Mouse (Mus musculus) left cerebral cortex, postnatal 14 days (tissue): ENCODE measurements around the gene Cntn4. TPM values are rescaled to one million over a fixed set of nuclear protein-coding genes. Genes with fewer than 3 reads are reported as not detected.

Source experiments
- DNase-seq, 2 experiments: peaks; one replicate each; pipeline ENCODE4 v3.0.0; 2021 to 2022; ENCODE audit warnings: low spot score in 2 of 2, mixed read lengths in 1 of 2
- intact Hi-C: fragments of 180-260 bp; cut with DNase I; formaldehyde crosslinking; loops from one replicate; pipeline ENCODE4 v1.15.1; 2025
- long read RNA-seq, 2 experiments: library from polyadenylated mRNA; stranded (forward); transcript quantifications; one replicate each; pipeline ENCODE4 v2.0.0; 2021
- total RNA-seq, 2 experiments: library from RNA; stranded (reverse); gene quantifications; 2 replicates each; pipeline ENCODE4 v1.2.3; 2021

Gene Cntn4
- total RNA-seq, result 10 to 100 TPM; 41.1 to 51.9 TPM
- long read RNA-seq, experiment 1, partial matches to known transcripts, result 8 of 18 reads
- long read RNA-seq, experiment 1, other reads (novel, unspliced or antisense), result 10 of 18 reads
- long read RNA-seq, experiment 2, full-length matches to known transcripts, result 2 of 12 reads
- long read RNA-seq, experiment 2, partial matches to known transcripts, result 8 of 12 reads
- long read RNA-seq, experiment 2, other reads (novel, unspliced or antisense), result 2 of 12 reads

DNA sequence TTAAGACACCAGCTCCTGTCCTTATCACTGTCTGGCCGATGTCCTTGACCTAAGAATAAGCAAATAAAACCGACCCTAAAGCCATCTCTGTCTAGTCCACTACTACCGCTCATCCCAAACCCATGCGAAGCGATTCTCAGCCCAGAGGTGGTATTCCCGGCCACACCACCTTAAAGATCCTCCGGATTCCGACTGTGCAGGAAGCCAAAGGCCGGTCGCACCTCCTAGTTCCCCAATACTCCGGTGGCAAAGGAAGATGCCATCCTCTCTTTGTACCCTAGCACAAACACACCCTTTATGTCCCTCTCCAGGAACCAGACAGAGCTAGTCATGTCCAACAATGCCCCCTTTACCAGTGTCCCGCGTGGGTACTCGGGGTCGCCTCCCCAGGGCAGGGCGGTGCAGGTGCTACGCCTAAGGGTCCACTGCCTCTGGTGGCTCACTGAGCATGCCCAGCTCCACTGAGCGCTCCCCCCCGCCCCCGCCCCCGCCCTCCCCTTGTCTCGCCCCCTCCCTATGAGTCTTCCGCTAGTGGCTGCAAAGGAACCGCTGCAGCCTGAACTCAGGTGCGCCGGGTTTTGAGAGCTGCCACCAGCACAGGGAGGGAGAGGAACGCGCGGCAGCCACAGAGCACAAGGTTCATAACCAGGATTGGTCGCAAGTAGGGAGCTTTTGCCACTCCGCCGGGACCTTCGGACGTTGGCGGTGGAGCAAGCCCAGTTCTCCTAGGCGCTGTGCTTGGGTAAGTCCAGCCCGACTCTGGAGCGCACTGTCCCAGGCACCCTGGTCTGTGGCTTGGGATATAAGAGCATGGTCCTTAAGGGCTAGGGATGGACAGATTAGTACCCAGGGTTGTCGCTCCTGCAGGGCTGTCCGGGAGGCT lies at the start of gene Cntn4:
Cntn4 (plus strand) TSS at position 512 of the 883 bp plus-strand sequence.
- intact Hi-C loops, result no loop called here
- peak; percentile 68 to 77 for DNase-seq

DNA sequence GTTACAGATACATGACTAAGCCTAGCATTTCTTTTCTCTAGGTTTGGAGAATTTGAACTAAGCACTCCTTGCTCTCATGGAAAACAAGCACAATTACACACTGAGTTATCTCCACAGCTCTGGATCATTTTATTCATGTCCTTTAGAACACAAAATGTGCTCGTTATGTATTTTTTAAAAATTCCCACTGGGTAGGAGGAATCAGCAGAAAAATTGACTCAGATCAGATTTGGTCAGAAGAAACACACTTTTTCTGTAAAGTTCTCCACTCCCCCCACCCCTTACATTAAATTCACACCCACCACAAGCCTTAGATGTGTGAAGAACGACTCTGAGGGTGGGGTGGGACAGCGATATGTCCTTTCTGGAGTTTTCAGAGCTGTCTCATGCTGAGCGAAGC lies 3.2 kb upstream of the Cntn4 start:
- no peak for DNase-seq
- intact Hi-C loops, result no loop called here

DNA sequence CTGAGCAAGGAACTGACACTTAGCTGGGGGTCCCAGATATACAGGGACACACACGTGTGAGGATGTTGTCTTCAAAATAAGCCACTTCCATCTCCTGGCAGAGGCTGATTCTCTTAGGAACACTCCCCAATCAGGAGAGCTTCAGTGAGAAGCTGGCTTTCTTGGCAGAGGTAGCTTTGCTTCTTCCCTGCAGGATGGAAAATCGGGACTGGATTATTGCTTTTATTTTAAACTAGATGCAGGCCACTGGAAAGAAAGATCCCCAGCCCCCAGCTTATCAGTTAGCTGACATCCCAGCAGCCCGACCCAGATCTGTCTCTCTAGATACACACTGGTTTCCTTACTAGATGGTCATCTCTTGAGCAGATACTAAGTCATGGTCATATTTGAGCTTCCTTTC lies 2.4 kb upstream of the Cntn4 start:
- intact Hi-C loops, result no loop called here
- DNase-seq, result peak; percentile 40 to 61

DNA sequence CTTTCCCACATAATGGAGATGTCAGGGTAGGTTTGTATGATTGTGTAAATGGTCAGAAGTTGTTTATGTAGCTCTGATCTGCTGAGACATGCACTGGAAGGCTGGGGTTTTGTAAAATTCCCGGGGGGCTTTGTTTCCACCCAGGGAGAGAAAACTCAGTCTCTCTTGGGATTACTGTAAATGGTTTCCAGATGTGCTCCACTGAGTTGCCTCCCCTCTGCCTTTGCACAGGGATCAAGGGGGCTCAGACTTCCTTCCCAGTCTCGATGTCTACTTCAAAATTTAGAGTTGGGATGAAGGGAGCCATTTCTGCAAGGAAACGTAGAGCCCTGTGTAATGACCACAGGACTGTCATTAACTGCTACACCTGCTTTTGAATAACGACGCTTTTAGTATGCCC lies 823 bp upstream of the Cntn4 start:
- DNase-seq, result no peak
- intact Hi-C loops, result no loop called here

DNA sequence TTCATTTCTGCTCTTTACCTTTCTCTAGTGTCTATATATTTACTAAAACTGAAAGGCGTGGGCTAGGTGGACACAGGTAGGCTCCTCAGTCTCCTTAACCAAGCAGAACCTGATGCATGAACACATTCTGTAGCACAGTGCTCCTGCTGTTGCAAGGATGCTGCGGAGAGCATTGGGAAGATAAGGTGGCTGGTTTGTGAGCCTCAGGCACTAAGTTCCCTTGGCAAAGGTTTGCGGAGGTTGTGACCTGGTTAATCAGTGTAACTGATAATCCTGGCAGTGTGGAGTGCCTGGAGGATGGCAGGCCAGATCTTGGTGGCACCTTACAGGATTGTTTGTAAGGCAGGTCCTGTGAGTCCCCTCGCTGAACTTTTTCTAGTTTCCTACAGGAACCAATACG lies 1.3 kb downstream of the Cntn4 start:
- DNase-seq, result no peak
- intact Hi-C loops, result no loop called here

DNA sequence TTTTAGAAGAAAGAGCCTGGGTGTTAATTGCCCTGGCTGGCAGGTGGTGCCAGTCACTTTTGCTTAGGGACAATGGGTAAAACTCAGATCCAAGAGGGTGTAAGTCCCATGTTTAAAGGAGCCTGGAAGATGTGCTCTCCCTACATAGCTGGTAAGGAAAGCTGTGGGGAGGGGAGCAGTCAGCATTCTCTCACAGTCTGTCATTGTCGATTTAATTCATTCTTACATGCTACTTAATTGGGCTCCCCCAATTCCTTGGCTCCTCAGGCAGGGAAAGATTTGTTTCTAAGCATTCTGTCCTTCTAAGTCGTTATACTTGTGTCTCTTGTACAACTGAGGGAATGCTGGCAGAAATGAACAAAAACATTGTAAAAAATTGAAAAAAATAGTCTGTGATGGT lies 4.0 kb downstream of the Cntn4 start:
- intact Hi-C loops, result loop anchor here (10.0 kb wide), 1 partner anchor 963 kb away; no protein-coding TSS in a partner anchor
- no peak for DNase-seq

DNA sequence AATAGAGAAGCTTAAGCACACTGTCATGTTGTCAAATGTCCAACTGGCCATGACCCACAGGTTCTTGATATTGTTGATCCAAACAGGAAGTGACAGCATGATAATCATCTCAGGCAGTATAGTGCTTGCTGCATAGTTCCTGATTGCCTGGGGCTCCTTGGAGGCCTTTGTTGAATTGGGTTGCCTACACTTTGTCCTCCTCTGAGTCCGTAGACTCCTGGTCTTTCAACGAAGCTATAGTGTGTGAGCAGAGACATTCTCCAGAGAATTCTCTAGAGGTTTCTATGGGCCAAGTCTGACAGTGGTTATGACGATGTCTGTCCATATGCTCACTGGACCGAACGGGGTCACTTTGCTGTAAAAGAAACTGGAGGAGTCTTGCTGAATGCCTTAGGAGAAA lies 5.8 kb downstream of the Cntn4 start:
- intact Hi-C loops, result loop anchor here (10.0 kb wide), 1 partner anchor 962 kb away; no protein-coding TSS in a partner anchor
- DNase-seq, result no peak

DNA sequence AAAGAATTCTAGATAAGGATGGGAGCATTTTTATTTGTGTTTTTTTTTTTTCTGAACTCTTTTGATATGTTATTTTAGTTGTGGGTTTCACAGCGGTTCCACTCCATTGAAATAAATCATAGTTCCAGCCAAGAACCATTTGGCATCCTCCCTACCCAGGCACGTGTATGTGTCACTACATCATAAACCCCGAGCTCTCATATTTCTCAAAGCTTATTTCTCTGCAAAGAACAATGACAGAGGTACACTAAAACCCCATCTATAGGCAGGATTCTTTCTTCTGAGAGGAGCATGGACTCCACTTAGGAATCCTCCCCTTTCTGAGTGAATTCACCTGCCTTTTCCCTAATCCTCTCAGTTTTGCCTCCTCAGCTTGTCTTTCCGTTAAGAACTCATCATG lies 6.7 kb downstream of the Cntn4 start:
- intact Hi-C loops, result loop anchor here (10.0 kb wide), 1 partner anchor 961 kb away; no protein-coding TSS in a partner anchor
- DNase-seq, result no peak

DNA sequence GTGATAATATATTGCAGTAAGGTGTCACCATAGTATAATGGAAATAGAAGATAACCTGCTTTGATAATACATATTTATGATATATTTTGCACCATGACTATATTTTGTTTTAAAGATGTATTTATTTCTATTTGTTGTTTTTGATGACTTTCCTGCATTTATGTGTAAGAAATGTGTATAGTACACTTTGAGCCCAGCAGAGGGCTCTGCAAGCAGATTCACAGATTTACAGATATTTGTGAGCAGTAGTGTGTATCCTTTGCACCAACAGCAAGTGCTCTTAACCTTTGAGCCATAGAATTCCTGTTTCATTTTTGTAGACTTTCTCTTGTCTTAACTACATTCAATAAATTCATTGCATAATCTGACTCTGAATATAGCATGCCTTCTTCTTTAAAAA lies 10.7 kb downstream of the Cntn4 start:
- intact Hi-C loops, result loop anchor here (10.0 kb wide), 1 partner anchor 957 kb away; no protein-coding TSS in a partner anchor
- no peak for DNase-seq

DNA sequence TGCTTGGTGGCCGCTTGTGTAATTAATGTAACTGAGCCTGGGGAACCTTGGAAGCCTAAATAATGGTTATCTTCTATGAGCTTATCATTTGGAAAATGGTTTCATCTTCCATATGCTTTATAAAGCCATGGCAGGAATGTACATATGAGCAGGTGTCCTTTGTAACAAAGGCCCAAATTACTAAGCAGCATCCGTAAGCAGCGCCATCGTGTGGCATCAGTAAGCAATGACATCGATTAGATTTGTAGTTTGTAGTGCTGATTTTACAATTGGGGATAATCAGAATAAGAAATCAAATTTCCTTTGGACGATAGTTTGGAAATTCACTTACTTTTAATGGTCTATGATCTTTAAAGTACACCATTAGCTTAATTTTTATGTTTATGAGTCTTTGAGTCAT lies 64.6 kb downstream of the Cntn4 start:
- DNase-seq, result no peak

DNA sequence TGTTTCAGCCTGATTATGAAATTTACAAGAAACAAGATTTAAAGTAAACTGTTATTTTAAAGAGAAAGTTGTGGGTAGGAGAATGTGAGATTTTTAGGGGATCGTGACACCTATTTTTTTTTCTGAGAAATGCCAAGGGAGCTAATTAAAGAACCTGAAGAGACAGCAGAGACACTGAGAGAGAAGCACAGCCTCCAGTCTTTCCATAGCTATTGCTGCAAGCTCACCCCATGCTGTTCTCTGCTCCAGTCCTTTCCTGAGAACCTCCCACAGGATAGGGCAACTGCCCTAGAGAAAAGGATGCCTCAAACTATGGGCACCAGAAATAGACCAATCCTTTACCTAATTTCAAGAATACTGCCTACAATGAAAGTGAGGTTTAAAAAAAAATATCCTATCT lies 103.2 kb downstream of the Cntn4 start:
- no peak for DNase-seq
- intact Hi-C loops, result no loop called here

More for the DNA sequence above, 64.6 kb downstream of the Cntn4 start:
- intact Hi-C loops, result no loop called here

DNA sequence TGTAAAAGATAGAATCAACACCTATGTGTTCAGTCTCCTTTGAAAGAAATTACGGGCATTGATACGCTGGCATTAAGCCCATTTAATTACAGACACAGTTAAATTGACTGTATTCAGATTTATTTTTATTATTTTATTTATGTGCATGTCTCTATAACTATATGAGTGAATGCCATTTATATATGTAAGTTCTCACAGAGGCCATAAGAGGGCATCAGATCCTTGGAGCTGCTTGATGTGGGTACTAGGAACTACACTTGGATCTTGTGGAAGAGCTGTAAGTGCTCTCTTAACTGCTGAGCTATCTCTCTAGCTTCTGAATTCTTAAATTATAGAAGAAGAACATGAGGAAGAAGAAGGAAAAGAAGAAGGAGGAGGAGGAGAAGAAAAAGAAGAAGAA lies 111.0 kb downstream of the Cntn4 start:
- intact Hi-C loops, result no loop called here

DNA sequence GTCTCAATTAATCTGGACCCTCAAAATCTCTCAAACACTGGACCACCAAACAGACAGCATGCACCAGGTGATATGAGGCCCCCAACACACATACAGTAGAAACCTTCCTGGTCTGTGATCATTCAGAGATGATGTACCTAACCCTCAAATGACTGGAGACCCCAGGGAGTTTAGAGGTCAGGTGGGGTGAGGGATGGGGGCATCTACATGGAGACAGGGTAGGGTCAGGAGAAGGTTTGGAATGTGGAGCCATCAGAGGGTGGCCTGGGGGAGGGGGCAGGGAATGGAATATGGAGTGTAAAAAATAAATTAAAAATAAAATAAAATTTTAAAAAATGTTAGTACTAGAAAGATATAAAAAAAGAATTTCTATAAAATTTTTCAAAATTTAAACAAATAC lies 157.6 kb downstream of the Cntn4 start:
- intact Hi-C loops, result no loop called here
- no peak for DNase-seq

More for the DNA sequence above, 111.0 kb downstream of the Cntn4 start:
- DNase-seq, result peak in 1 of 2 experiments; percentile 5

DNA sequence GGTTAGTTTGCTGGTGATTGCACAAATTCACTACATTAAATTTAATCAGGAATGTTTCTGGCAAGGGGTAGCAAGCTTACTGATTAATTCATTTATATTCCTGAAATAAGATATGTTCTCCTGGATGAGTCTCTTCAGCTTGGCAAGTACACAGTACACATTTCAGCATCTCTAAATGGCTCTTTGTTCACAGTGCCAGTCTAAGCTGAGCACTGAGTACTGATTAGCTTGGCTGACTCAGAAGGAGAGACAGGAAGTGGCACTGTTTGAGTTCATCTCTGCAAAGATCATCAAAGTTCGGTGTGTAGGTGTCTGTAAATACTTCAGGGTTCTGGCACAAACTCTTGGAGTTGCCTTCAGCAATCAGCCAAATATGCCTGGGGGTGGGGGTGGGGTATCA lies 169.8 kb downstream of the Cntn4 start:
- peak; percentile 11 to 17 for DNase-seq
- intact Hi-C loops, result no loop called here

DNA sequence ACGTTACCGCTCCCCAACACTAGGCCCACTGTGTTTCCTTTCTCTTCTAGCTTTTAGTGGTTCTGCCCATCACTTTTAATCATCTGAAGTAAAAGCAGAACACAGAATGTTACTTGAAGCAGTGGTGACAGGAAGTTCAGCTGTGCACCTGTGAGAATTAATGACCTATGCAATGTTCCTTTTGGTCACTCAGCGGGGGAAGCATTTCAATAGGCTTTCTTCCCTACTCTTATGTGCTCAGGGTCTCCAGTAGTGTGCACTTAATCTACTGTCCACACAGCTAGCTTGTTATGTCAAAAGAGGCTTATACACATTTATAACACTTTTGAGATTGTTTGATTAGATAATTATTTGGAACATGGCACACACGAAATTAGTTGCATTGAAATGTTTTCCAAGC lies 215.4 kb downstream of the Cntn4 start:
- DNase-seq, result no peak
- intact Hi-C loops, result no loop called here

DNA sequence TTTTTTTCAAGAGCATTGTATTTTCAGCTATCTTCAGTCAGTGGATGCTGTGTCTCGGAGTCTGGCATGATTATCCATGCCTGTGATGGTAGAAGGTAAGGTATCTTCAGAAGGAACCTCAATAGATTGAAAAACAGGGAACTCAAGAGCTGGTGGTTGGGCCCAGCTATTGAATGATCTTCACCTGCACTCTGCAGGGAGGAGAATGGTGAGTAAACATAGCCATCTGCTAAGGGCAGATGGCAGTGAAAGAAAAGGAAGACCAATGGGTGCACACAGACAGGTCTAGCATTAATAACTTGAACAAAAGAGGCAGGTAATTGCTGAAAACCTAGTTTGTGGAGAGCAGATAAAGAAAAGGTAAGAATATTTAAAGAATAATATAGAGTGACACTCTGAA lies 261.0 kb downstream of the Cntn4 start:
- no peak for DNase-seq
- intact Hi-C loops, result no loop called here

DNA sequence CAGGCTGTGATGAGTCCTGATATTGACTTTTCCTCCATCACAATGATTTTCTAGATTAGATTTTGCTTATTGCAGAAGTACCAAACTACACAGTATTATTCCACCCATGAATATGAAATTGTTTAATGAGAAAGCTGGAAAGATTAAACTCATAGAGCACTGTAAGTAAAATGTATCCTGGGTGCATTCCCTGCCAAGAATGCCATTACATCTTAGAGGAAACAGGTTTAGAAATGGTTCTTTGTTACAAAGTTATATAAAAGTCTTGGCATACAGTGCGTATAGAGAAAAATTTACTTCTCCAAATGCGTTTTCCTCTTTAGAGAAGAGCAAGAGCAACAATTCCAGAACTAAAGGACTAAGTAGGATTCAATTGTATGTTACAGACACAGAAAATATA lies 261.8 kb downstream of the Cntn4 start:
- intact Hi-C loops, result no loop called here
- DNase-seq, result no peak

DNA sequence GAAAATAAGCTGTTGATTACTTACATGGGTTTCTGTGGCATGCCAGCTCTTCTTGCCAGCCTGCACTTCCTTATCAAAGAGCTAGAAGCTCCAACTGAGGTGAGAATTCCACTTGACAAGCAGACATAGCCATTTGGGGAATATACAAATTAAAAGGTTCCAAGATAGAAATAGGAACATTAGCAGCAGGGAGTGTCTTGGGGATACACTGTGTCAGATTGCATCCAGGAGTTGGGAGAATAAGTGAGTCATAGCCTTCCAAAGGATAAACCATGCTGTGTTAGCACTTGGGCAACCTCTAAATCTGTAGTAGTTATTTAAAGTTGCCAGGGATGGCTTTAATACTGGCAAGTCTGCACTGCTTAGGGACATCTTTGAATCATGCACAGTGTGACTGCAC lies 263.1 kb downstream of the Cntn4 start:
- intact Hi-C loops, result no loop called here
- DNase-seq, result peak; percentile 7 to 31

DNA sequence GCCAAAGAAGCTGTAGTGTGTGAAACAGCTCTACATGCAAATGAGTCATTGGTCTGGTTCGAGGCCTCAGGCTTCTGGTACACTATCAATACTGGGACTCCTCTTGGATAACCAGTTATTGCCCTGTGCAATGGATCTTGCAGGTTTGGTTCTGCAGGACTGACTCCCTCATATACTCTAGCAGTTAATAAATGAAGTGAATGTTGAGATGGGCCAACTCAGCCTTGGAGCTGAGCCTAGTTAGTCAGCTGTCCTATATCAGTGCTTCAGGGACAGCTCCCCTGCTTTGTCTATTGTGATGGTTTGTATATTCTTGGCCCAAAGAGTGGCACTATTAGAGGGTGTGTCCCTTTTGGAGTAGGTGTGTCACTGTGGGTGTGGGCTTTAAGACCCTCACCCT lies 314.0 kb downstream of the Cntn4 start:
- intact Hi-C loops, result no loop called here
- DNase-seq, result no peak

DNA sequence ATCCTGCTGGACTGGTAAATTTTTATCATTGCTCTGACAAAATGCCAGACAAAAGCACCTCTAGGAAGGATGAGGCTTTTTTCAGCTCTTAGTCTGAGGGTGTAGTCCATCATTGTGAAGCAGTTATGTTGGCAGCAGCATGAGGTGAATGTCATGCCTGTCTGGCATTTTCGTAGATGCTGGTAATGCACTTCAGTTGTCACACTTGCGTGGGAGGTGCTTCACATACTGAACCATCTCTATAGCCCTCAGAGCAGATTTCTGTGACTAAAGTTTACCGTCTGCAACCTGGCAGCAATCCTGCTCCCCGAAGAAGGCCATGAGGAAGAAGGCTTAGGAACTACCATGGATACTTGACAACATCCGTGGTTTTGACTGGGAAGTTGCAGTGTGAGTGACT lies 335.6 kb downstream of the Cntn4 start:
- peak; percentile 11 to 15 for DNase-seq

DNA sequence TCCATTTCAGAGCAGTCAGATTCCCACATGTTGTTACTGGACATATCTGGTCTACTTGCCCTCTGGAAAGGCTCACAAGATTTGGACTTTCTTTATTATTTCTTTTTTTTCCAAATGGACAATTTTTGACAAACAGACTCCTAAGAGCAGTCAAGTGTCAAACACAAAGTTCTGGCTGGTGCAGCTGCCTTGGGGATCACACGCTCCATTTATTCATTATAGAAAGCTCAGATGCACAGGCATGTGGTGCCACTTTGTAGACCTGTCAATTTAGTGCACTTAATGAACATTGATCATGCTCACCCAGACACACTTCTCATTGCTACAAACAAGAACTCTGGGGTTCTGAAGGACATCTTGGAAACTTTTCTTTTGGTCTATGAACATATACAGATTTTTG lies 337.7 kb downstream of the Cntn4 start:
- no peak for DNase-seq
- intact Hi-C loops, result no loop called here

More for the DNA sequence above, 335.6 kb downstream of the Cntn4 start:
- intact Hi-C loops, result no loop called here
